Comparison of ENCODE assay signal across 14 mouse cellular contexts in the genomic region with DNA sequence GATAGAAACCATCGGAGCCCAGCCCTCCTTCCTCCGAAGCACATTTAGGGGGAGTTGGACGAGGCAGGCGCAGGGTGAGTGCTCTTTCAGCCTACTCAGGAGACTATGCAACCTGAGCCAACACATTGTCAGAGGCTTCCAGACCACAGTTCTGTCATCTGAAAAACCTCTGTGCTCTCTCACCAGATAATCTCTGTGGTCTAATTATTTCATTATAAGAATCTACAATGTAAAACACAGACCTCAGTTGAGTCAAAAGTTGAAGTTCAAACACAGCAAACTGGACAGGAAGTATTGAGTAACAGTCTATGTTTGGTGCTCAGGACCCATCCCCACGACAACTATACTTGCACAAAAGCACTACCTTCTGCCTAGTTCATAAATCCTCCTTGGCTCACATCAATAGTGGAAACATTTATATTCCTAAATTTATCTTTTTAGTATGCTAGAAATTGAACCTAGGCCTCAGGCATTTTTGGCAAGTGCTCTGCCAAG. TPM values are rescaled to one million over a fixed set of nuclear protein-coding genes. Genes with fewer than 3 reads are reported as not detected.
DNase-seq lines count a peak whose midpoint lies in the region; ATAC-seq and TF ChIP-seq lines count a peak whose summit lies in the region.
"Had no signal": no experiment of that assay in that cellular context is flagged by ENCODE, and none has a peak within 500 bp of the region (broad histone marks: within the 10 kb centered on the region; RNA-seq: fewer than 3 reads in every experiment).

No protein-coding gene starts in this region.

- peak overlapping the region; percentile 8 to 24; a peak in 1 of 4 replicates for H3K27ac ChIP-seq in heart, embryonic 14.5 days (replicated peaks in 1 of 2; ENCODE audit: control insufficient read depth in 1 of 2, insufficient read depth in 1 of 2, low read depth in 2 of 2, low read length in 2 of 2)
- no peak overlapping the region for H3K27ac ChIP-seq in forebrain, embryonic 14.5 days (ENCODE audit: low read depth, low read length)
- no peak overlapping the region for H3K27ac ChIP-seq in midbrain, embryonic 14.5 days (replicated peaks; ENCODE audit: low read depth, low read length)
- no peak overlapping the region for H3K27ac ChIP-seq in liver, postnatal 0 days (ENCODE audit: low read depth)
- H3K27ac ChIP-seq: embryonic facial prominence, embryonic 13.5 days; liver, embryonic 14.5 days had no signal

- no peak for ATAC-seq in heart, embryonic 14.5 days (ENCODE audit: insufficient number of reproducible peaks, insufficient read depth, low FRiP score, low read depth)
- no peak for ATAC-seq in forebrain, embryonic 14.5 days
- no peak for ATAC-seq in midbrain, embryonic 14.5 days (ENCODE audit: low FRiP score, low TSS enrichment)
- no peak for ATAC-seq in liver, postnatal 0 days

- peaks cover 6% of the 10 kb centered on the region for H3K9me3 ChIP-seq in heart, embryonic 14.5 days (ENCODE audit: control insufficient read depth, low read length)
- H3K9me3 ChIP-seq in forebrain, embryonic 14.5 days (replicated peaks; ENCODE audit: control insufficient read depth, low read length), result no peaks in the 10 kb centered on the region
- no peaks in the 10 kb centered on the region for H3K9me3 ChIP-seq in midbrain, embryonic 14.5 days (ENCODE audit: control insufficient read depth, low read length)
- H3K9me3 ChIP-seq in liver, postnatal 0 days (ENCODE audit: low read length), result 0 out of 2 replicates have a peak, but pooled peaks cover 2% of the 10 kb centered on the region
- H3K9me3 ChIP-seq: embryonic facial prominence, embryonic 13.5 days had no signal

- 44% methylated on average over 5 of the region's 5 CpGs for WGBS in heart, embryonic 14.5 days
- WGBS in forebrain, embryonic 14.5 days, result 11% methylated on average over 5 of the region's 5 CpGs
- WGBS in midbrain, embryonic 14.5 days, result 21% methylated on average over 5 of the region's 5 CpGs
- 68% methylated on average over 5 of the region's 5 CpGs for WGBS in liver, postnatal 0 days (ENCODE audit: insufficient replicate concordance)

- H3K4me3 ChIP-seq in heart, embryonic 14.5 days (ENCODE audit: control insufficient read depth in 1 of 2, insufficient read depth in 1 of 2, low read depth in 1 of 2, low read length in 2 of 2), result no peak overlapping the region
- H3K4me3 ChIP-seq in forebrain, embryonic 14.5 days (ENCODE audit: low read depth, low read length), result peak overlapping the region; percentile 16
- H3K4me3 ChIP-seq in midbrain, embryonic 14.5 days (replicated peaks; ENCODE audit: low read depth, low read length), result no peak overlapping the region
- no peak overlapping the region for H3K4me3 ChIP-seq in liver, postnatal 0 days (ENCODE audit: low read depth, low read length)
- H3K4me3 ChIP-seq: embryonic facial prominence, embryonic 13.5 days had no signal

- H3K36me3 ChIP-seq in heart, embryonic 14.5 days (ENCODE audit: control insufficient read depth, insufficient read depth, low read length), result 0 out of 2 replicates have a peak, but pooled peaks cover 14% of the 10 kb centered on the region
- no peaks in the 10 kb centered on the region for H3K36me3 ChIP-seq in forebrain, embryonic 14.5 days (ENCODE audit: control insufficient read depth, insufficient read depth, low read length)
- no peaks in the 10 kb centered on the region for H3K36me3 ChIP-seq in midbrain, embryonic 14.5 days (ENCODE audit: control insufficient read depth, insufficient read depth, low read length)
- H3K36me3 ChIP-seq in liver, postnatal 0 days (replicated peaks; ENCODE audit: insufficient read depth, low read length), result no peaks in the 10 kb centered on the region; the same call in none of the 2 replicates
- H3K36me3 ChIP-seq: embryonic facial prominence, embryonic 13.5 days had no signal

- TF ChIP-seq CTCF in liver, postnatal 0 days (IDR thresholded peaks at IDR 0.05; ENCODE audit: low read depth), result no peak

- peaks cover 7 to 20% of the 10 kb centered on the region in 2 experiments for H3K4me1 ChIP-seq in heart, embryonic 14.5 days (ENCODE audit: control insufficient read depth in 2 of 2, insufficient read depth in 2 of 2, low read length in 2 of 2)
- peaks cover 8% of the 10 kb centered on the region; the same call in 1 of the 2 replicates for H3K4me1 ChIP-seq in forebrain, embryonic 14.5 days (ENCODE audit: control insufficient read depth, insufficient read depth, low read length)
- peaks cover 9% of the 10 kb centered on the region; the same call in 1 of the 2 replicates for H3K4me1 ChIP-seq in midbrain, embryonic 14.5 days (ENCODE audit: control insufficient read depth, insufficient read depth, low read length)
- no peaks in the 10 kb centered on the region for H3K4me1 ChIP-seq in liver, postnatal 0 days (ENCODE audit: insufficient read depth)

- TF ChIP-seq EP300 in liver, postnatal 0 days (IDR thresholded peaks at IDR 0.05; ENCODE audit: low read depth), result no peak

- no peak overlapping the region for H3K9ac ChIP-seq in heart, embryonic 14.5 days (ENCODE audit: low read length)
- H3K9ac ChIP-seq in forebrain, embryonic 14.5 days (ENCODE audit: low read length), result peak overlapping the region; percentile 35; the same call in 1 of the 2 replicates
- no peak overlapping the region for H3K9ac ChIP-seq in midbrain, embryonic 14.5 days (replicated peaks; ENCODE audit: low read length)
- no peak overlapping the region for H3K9ac ChIP-seq in liver, postnatal 0 days (replicated peaks)
- H3K9ac ChIP-seq: embryonic facial prominence, embryonic 13.5 days; liver, embryonic 14.5 days had no signal

- intact Hi-C loops in heart, postnatal 10 days (cut with DNase I), result no loop called here

- peak overlapping the region; percentile 16; the same call in 1 of the 2 replicates for H3K4me2 ChIP-seq in heart, embryonic 14.5 days (ENCODE audit: low read length)
- peak overlapping the region; percentile 58 for H3K4me2 ChIP-seq in forebrain, embryonic 14.5 days (ENCODE audit: low read length)
- H3K4me2 ChIP-seq in midbrain, embryonic 14.5 days (ENCODE audit: low read length), result peak overlapping the region; percentile 38
- no peak overlapping the region for H3K4me2 ChIP-seq in liver, postnatal 0 days (ENCODE audit: low read depth, low read length)
- H3K4me2 ChIP-seq: embryonic facial prominence, embryonic 13.5 days had no signal

- DNase-seq in heart, postnatal 10 days, result no peak
- peak; percentile 75 for DNase-seq in Muller cell, postnatal 12 days (ENCODE audit: inconsistent ontology term)
- peak; percentile 20 for DNase-seq in forebrain, embryonic 14.5 days (ENCODE audit: low spot score)
- DNase-seq in midbrain, embryonic 14.5 days, result no peak
- no peak for DNase-seq in left cerebral cortex, adult 8-10 months (ENCODE audit: low spot score in 2 of 2)
- no peak for DNase-seq in spleen, adult 18-20 months
- no peak for DNase-seq in liver, postnatal 0 days
- DNase-seq: cerebellum, adult 9-10 months; left cerebral cortex, postnatal 4 days; thymus, adult 2 months had no signal

- no peaks in the 10 kb centered on the region for H3K27me3 ChIP-seq in heart, embryonic 14.5 days (ENCODE audit: control insufficient read depth, insufficient read depth, low read length)
- H3K27me3 ChIP-seq in forebrain, embryonic 14.5 days (replicated peaks; ENCODE audit: control insufficient read depth, insufficient read depth, low read length), result no peaks in the 10 kb centered on the region
- no peaks in the 10 kb centered on the region for H3K27me3 ChIP-seq in midbrain, embryonic 14.5 days (ENCODE audit: control insufficient read depth, insufficient read depth, low read length)
- H3K27me3 ChIP-seq in liver, postnatal 0 days (ENCODE audit: insufficient read depth, low read length), result no peaks in the 10 kb centered on the region
- H3K27me3 ChIP-seq: embryonic facial prominence, embryonic 13.5 days had no signal

RNA-seq across cellular contexts. Expression of a gene that starts 18.7 kb away (rescaled TPM):
- polyA plus RNA-seq in heart, embryonic 14.5 days (2014; fragmentation: Nextera tagmentation; extraction: Ambion mirVana), result not detected in 2 replicates
- not detected for total RNA-seq in heart, postnatal 10 days (2021)
- polyA plus RNA-seq in forebrain, embryonic 14.5 days (2014; fragmentation: Nextera tagmentation; extraction: Ambion mirVana), result 4.2 and 4.5 TPM in 2 replicates
- 3.8 and 3.9 TPM in 2 replicates for polyA plus RNA-seq in midbrain, embryonic 14.5 days (2014; fragmentation: Nextera tagmentation; extraction: Ambion mirVana)
- total RNA-seq in left cerebral cortex, adult 8-10 months (2022), result 1 to 10 TPM; 3.3 to 4.5 (median 4.1) TPM
- not detected in 2 replicates for polyA plus RNA-seq in liver, postnatal 0 days (2015; fragmentation: Nextera tagmentation; extraction: Ambion mirVana)
- total RNA-seq: heart, adult 8-10 months had no signal

RNA-seq across cellular contexts. Expression of a gene that starts 24.5 kb away (rescaled TPM):
- polyA plus RNA-seq in heart, embryonic 14.5 days (2014; fragmentation: Nextera tagmentation; extraction: Ambion mirVana), result 32.2 and 32.7 TPM in 2 replicates
- total RNA-seq in heart, postnatal 10 days (2021), result 10 to 100 TPM; 41.7 to 44.0 TPM
- polyA plus RNA-seq in forebrain, embryonic 14.5 days (2014; fragmentation: Nextera tagmentation; extraction: Ambion mirVana), result 55.1 and 56.9 TPM in 2 replicates
- 34.2 and 46.4 TPM in 2 replicates for polyA plus RNA-seq in midbrain, embryonic 14.5 days (2014; fragmentation: Nextera tagmentation; extraction: Ambion mirVana)
- 10 to 100 TPM; 42.4 to 47.2 (median 43.2) TPM for total RNA-seq in left cerebral cortex, adult 8-10 months (2022)
- polyA plus RNA-seq in liver, postnatal 0 days (2015; fragmentation: Nextera tagmentation; extraction: Ambion mirVana), result 5.2 and 5.5 TPM in 2 replicates

RNA-seq across cellular contexts. Expression of a gene that starts 48.1 kb away (rescaled TPM):
- 33.7 and 34.8 TPM in 2 replicates for polyA plus RNA-seq in heart, embryonic 14.5 days (2014; fragmentation: Nextera tagmentation; extraction: Ambion mirVana)
- total RNA-seq in heart, postnatal 10 days (2021), result 10 to 100 TPM; 14.9 to 17.0 TPM
- 62.6 TPM in 2 replicates for polyA plus RNA-seq in forebrain, embryonic 14.5 days (2014; fragmentation: Nextera tagmentation; extraction: Ambion mirVana)
- polyA plus RNA-seq in midbrain, embryonic 14.5 days (2014; fragmentation: Nextera tagmentation; extraction: Ambion mirVana), result 57.7 and 58.3 TPM in 2 replicates
- total RNA-seq in left cerebral cortex, adult 8-10 months (2022), result 10 to 100 TPM; 15.3 to 22.4 (median 20.1) TPM
- polyA plus RNA-seq in liver, postnatal 0 days (2015; fragmentation: Nextera tagmentation; extraction: Ambion mirVana), result 51.9 and 56.1 TPM in 2 replicates

RNA-seq across cellular contexts. Expression of a gene that starts 48.9 kb away (rescaled TPM):
- 72.7 and 73.3 TPM in 2 replicates for polyA plus RNA-seq in heart, embryonic 14.5 days (2014; fragmentation: Nextera tagmentation; extraction: Ambion mirVana)
- 10 to 100 TPM; 53.3 to 54.8 TPM for total RNA-seq in heart, postnatal 10 days (2021)
- polyA plus RNA-seq in forebrain, embryonic 14.5 days (2014; fragmentation: Nextera tagmentation; extraction: Ambion mirVana), result 108 and 113 TPM in 2 replicates
- 76.9 and 89.0 TPM in 2 replicates for polyA plus RNA-seq in midbrain, embryonic 14.5 days (2014; fragmentation: Nextera tagmentation; extraction: Ambion mirVana)
- 10 to 100 TPM; 63.4 to 69.4 (median 68.0) TPM for total RNA-seq in left cerebral cortex, adult 8-10 months (2022)
- 68.7 and 70.3 TPM in 2 replicates for polyA plus RNA-seq in liver, postnatal 0 days (2015; fragmentation: Nextera tagmentation; extraction: Ambion mirVana)

Comparison
In these comparisons a context has a peak if more than half of its experiments do, and no peak if none do; other contexts are left out.
1. H3K27ac ChIP-seq: peak in heart, embryonic 14.5 days (2 of 2); none in forebrain, embryonic 14.5 days (single experiment), midbrain, embryonic 14.5 days (single experiment) and liver, postnatal 0 days (single experiment).
2. DNase-seq: peak in Muller cell, postnatal 12 days (single experiment) and forebrain, embryonic 14.5 days (single experiment); none in heart, postnatal 10 days (0 of 2), midbrain, embryonic 14.5 days (single experiment), left cerebral cortex, adult 8-10 months (0 of 2), spleen, adult 18-20 months (0 of 2) and liver, postnatal 0 days (single experiment).